Mouse (Mus musculus): ENCODE measurements around the gene Ksr1. TPM values are rescaled to one million over a fixed set of nuclear protein-coding genes. Genes with fewer than 3 reads are reported as not detected.

Ksr1 gene
- polyA plus RNA-seq, 1 experiment from 2014 or later, result 3.3 TPM

DNA sequence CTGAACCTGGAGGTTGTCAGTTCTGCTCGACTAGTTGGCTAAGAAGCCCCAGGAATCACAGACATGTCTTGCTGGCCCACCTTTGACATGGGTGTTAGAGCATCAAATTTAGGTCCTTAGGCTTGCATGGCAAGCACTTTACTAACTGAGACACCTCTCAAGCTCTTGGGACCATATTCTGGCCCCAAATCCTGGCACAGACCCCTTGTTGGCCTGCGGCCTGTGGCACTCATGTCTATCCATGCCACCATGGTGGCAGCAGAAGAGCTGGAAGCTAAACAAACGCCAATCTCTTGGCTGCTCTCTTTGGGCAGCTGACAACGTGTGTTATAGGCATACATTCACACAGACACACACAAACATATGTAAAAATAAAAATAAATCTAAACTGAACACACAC is 2.6 kb upstream of the Ksr1 start:
- Histone ChIP-seq H3K4me3 (no peak overlapping the region), H3K36me3 (no peaks in the 10 kb centered on the region), H3K9ac (no peak overlapping the region), H3K4me2 (no peak overlapping the region), H3K27ac (ENCODE audit: poor library complexity, severe bottlenecking) (no peak overlapping the region), H3K4me1 (replicated peaks) (peaks cover 26% of the 10 kb centered on the region), H3K9me3 (replicated peaks) (no peaks in the 10 kb centered on the region), H3K27me3 (replicated peaks) (no peaks in the 10 kb centered on the region)
- 83% methylated on average over 4 of the region's 4 CpGs for WGBS
- no peak for ATAC-seq (ENCODE audit: insufficient number of reproducible peaks, low FRiP score)

- H3K36me3 ChIP-seq, result no peaks in the 10 kb centered on the region
- WGBS, result under 1% methylated on average over 61 of the region's 62 CpGs
- peak overlapping the region; percentile 89 for H3K27ac ChIP-seq (ENCODE audit: poor library complexity, severe bottlenecking)
- peak; percentile 33 for ATAC-seq (ENCODE audit: insufficient number of reproducible peaks, low FRiP score)
- H3K9ac ChIP-seq, result peak overlapping the region; percentile 85
- H3K9me3 ChIP-seq (replicated peaks), result no peaks in the 10 kb centered on the region
- H3K4me1 ChIP-seq (replicated peaks), result peaks cover 57% of the 10 kb centered on the region
- no peaks in the 10 kb centered on the region for H3K27me3 ChIP-seq (replicated peaks)
- H3K4me3 ChIP-seq, result peak overlapping the region; percentile 81
- H3K4me2 ChIP-seq, result peak overlapping the region; percentile 77
Measured at GRCm38 (mm10) chr11:79145283-79146265, 633 bp downstream of the Ksr1 start.

DNA sequence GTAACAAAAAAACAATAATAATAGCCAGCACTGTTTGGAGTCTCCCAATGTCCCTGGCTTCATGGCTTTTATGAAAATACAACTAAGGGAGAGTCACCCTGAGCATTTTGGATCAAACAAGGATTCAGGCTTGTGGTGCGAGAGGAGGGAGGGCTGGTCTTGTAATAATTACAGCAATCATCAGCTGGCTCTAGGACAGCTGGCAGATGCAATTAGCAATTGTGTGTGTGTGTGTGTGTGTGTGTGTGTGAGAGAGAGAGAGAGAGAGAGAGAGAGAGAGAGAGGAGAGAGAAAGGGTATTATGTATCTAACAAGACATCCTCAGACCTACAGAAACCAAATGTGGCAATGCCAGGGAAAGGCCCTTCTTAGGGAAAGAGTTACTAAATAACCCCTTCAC is 1.5 kb downstream of the Ksr1 start:
- no peaks in the 10 kb centered on the region for H3K27me3 ChIP-seq (replicated peaks)
- H3K4me3 ChIP-seq, result peak overlapping the region; percentile 81
- 73% methylated on average over 1 of the region's 1 CpGs for WGBS
- no peak for ATAC-seq (ENCODE audit: insufficient number of reproducible peaks, low FRiP score)
- H3K9me3 ChIP-seq (replicated peaks), result no peaks in the 10 kb centered on the region
- peak overlapping the region; percentile 85 for H3K9ac ChIP-seq
- H3K4me1 ChIP-seq (replicated peaks), result peaks cover 57% of the 10 kb centered on the region
- H3K4me2 ChIP-seq, result peak overlapping the region; percentile 77
- no peaks in the 10 kb centered on the region for H3K36me3 ChIP-seq
- H3K27ac ChIP-seq (ENCODE audit: poor library complexity, severe bottlenecking), result no peak overlapping the region

- peak overlapping the region; percentile 77 for H3K4me2 ChIP-seq
- 0 out of 2 replicates have a peak overlapping the region, but pooled peaks have one; percentile 85 for H3K9ac ChIP-seq
- H3K36me3 ChIP-seq, result no peaks in the 10 kb centered on the region
- H3K4me1 ChIP-seq (replicated peaks), result peaks cover 54% of the 10 kb centered on the region
- H3K4me3 ChIP-seq, result peak overlapping the region; percentile 81
- no peak overlapping the region for H3K27ac ChIP-seq (ENCODE audit: poor library complexity, severe bottlenecking)
- no peaks in the 10 kb centered on the region for H3K9me3 ChIP-seq (replicated peaks)
- no peaks in the 10 kb centered on the region for H3K27me3 ChIP-seq (replicated peaks)
- ATAC-seq (ENCODE audit: insufficient number of reproducible peaks, low FRiP score), result no peak
- WGBS, result 79% methylated on average over 2 of the region's 2 CpGs
Measured at GRCm38 (mm10) chr11:79144043-79144591, 2.1 kb downstream of the Ksr1 start.

GRCm38 (mm10) chr11:79143322-79143721 is 2.9 kb downstream of the Ksr1 start:
- Histone ChIP-seq H3K4me2 (peak overlapping the region; percentile 77; the same call in 1 of the 2 replicates), H3K4me3 (no peak overlapping the region), H3K9ac (no peak overlapping the region), H3K4me1 (replicated peaks) (peaks cover 62% of the 10 kb centered on the region), H3K27me3 (replicated peaks) (no peaks in the 10 kb centered on the region), H3K9me3 (replicated peaks) (no peaks in the 10 kb centered on the region), H3K36me3 (no peaks in the 10 kb centered on the region), H3K27ac (ENCODE audit: poor library complexity, severe bottlenecking) (no peak overlapping the region)
- 84% methylated on average over 3 of the region's 3 CpGs for WGBS
- ATAC-seq (ENCODE audit: insufficient number of reproducible peaks, low FRiP score), result no peak

DNA sequence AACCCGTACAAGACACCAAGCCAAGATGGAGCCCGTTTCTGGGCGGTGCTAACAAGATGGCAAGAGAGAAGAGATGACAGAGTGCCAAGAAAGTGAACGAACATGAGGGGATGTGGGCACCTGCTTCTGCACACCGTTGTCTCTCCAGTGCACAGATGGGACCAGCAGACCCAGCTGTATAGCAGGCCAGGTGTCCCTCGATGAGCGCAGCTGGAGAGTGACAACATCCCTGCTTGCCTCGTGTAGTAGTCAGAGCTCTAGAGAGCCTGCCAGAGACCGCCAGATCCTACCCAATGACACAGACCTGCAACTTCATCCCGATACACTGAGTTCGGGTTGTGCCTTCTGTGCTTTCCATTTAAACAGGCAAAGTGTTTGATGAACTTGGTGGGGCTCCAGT is 3.8 kb downstream of the Ksr1 start:
- Histone ChIP-seq H3K4me1 (replicated peaks) (peaks cover 63% of the 10 kb centered on the region), H3K27ac (ENCODE audit: poor library complexity, severe bottlenecking) (peak overlapping the region; percentile 69)
- no peak for ATAC-seq (ENCODE audit: insufficient number of reproducible peaks, low FRiP score)

GRCm38 (mm10) chr11:79141235-79142109 is 4.7 kb downstream of the Ksr1 start:
- no peaks in the 10 kb centered on the region for H3K36me3 ChIP-seq
- 0 out of 2 replicates have a peak overlapping the region, but pooled peaks have one; percentile 4 for H3K9ac ChIP-seq
- H3K9me3 ChIP-seq (replicated peaks), result no peaks in the 10 kb centered on the region
- H3K4me1 ChIP-seq (replicated peaks), result peaks cover 63% of the 10 kb centered on the region
- H3K27me3 ChIP-seq (replicated peaks), result no peaks in the 10 kb centered on the region
- WGBS, result 19% methylated on average over 11 of the region's 11 CpGs
- no peak overlapping the region for H3K4me3 ChIP-seq
- H3K27ac ChIP-seq (ENCODE audit: poor library complexity, severe bottlenecking), result peak overlapping the region; percentile 69
- H3K4me2 ChIP-seq, result peak overlapping the region; percentile 39
- peak; percentile 49 for ATAC-seq (ENCODE audit: insufficient number of reproducible peaks, low FRiP score)

More for the DNA sequence above, 3.8 kb downstream of the Ksr1 start:
- H3K9me3 ChIP-seq (replicated peaks), result no peaks in the 10 kb centered on the region
- H3K9ac ChIP-seq, result no peak overlapping the region
- 80% methylated on average over 11 of the region's 11 CpGs for WGBS
- no peaks in the 10 kb centered on the region for H3K27me3 ChIP-seq (replicated peaks)
- no peak overlapping the region for H3K4me2 ChIP-seq
- no peak overlapping the region for H3K4me3 ChIP-seq
- no peaks in the 10 kb centered on the region for H3K36me3 ChIP-seq

DNA sequence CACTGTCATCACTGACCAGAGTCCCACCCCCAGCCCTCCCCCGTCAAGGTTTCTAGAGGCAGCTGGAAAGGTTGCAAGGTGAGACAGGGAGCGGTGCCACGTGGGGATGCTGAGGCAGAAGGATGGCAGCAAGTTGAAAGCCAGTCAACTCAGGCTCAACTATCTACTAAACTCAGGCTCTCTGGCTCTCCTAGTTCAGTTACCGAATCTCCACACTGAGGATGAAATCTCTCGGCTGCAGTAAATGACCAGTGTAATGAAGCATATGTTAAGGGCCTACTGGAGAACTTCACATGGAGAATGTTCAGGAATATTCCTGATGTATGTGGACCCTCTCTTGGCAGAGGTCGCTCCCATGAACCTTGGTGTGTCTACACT is 5.7 kb downstream of the Ksr1 start:
- Histone ChIP-seq H3K4me3 (no peak overlapping the region), H3K4me1 (replicated peaks) (peaks cover 73% of the 10 kb centered on the region), H3K9ac (no peak overlapping the region), H3K4me2 (no peak overlapping the region), H3K27ac (ENCODE audit: poor library complexity, severe bottlenecking) (peak overlapping the region; percentile 69), H3K9me3 (replicated peaks) (no peaks in the 10 kb centered on the region), H3K36me3 (no peaks in the 10 kb centered on the region), H3K27me3 (replicated peaks) (no peaks in the 10 kb centered on the region)
- WGBS, result 88% methylated on average over 6 of the region's 6 CpGs
- ATAC-seq (ENCODE audit: insufficient number of reproducible peaks, low FRiP score), result no peak

- peaks cover 72% of the 10 kb centered on the region for H3K4me1 ChIP-seq (replicated peaks)
- H3K27ac ChIP-seq (ENCODE audit: poor library complexity, severe bottlenecking), result peak overlapping the region; percentile 30; the same call in 1 of the 2 replicates
- no peak for ATAC-seq (ENCODE audit: insufficient number of reproducible peaks, low FRiP score)
- no peak overlapping the region for H3K9ac ChIP-seq
- no peaks in the 10 kb centered on the region for H3K27me3 ChIP-seq (replicated peaks)
- no peak overlapping the region for H3K4me3 ChIP-seq
- WGBS, result 86% methylated on average over 11 of the region's 11 CpGs
- no peaks in the 10 kb centered on the region for H3K9me3 ChIP-seq (replicated peaks)
- H3K4me2 ChIP-seq, result no peak overlapping the region
- no peaks in the 10 kb centered on the region for H3K36me3 ChIP-seq
Measured at GRCm38 (mm10) chr11:79139878-79140510, 6.2 kb downstream of the Ksr1 start.

DNA sequence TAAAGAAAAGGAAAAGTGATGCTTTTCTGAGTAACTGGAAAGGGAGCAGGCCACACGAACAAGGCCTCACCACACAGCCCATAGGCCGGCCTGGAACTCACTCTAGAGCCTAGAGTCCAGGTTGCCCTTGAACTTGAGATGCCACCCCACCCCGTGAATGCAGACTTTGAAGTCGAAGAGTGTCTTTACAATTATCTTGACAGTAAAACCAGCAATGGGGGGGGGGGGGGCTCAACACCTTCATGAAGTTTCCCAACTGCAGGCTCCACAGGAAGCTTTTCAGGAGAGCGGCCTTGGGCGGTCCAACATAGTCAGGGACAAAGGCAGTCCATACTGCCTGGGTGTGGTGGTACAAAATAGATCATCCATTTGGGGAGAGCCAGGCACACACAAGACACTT is 7.6 kb downstream of the Ksr1 start:
- Histone ChIP-seq H3K4me3 (no peak overlapping the region), H3K4me1 (replicated peaks) (peaks cover 72% of the 10 kb centered on the region), H3K36me3 (no peaks in the 10 kb centered on the region), H3K27me3 (replicated peaks) (no peaks in the 10 kb centered on the region), H3K4me2 (no peak overlapping the region), H3K9me3 (replicated peaks) (no peaks in the 10 kb centered on the region), H3K27ac (ENCODE audit: poor library complexity, severe bottlenecking) (0 out of 2 replicates have a peak overlapping the region, but pooled peaks have one; percentile 1), H3K9ac (no peak overlapping the region)
- no peak for ATAC-seq (ENCODE audit: insufficient number of reproducible peaks, low FRiP score)
- WGBS, result 69% methylated on average over 6 of the region's 6 CpGs
